Mouse (Mus musculus) yolk sac, embryonic 10.5 days (tissue): ENCODE measurements around the gene Crtc3.

Source experiments
- DNase-seq: peaks from one replicate; pipeline ENCODE4 v3.0.0-alpha.2; 2017; ENCODE audit warnings: low spot score

The Crtc3 gene

DNA sequence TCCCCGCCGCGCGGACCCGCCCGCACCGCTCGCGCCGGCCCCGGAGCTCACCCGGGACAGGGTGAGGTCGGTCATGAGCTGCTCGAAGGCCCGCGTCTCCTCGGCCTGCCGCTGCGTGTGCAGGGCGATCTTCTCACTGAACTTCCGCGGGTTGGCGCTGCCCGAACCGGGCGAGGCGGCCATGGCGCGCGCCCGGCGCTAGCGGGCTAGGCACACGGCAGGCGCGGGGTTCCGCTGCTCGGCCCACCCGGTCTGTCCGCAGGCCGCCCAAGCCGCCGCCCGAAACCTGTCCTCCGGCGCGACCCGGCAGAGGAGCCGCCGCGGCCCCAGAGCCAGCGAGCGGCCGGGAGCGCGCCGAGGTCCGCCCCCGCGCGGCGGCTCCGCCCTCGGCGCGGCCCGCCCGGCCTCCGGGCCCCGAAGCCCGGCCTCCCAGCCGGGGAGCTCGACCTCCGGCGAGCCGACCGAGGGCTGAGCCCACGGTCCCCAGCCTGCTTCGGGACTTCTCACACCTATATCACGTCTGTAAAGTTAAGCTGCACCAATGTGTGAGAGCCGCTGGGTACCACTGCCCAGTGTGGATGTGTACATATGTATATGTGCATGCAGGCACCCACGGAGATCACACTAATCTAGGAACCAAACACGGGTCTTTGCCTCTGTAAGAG is at the start of gene Crtc3:
TSS of gene Crtc3 (minus strand) at position 322 of the 665 bp plus-strand sequence.
- peak; percentile 81 for DNase-seq

DNA sequence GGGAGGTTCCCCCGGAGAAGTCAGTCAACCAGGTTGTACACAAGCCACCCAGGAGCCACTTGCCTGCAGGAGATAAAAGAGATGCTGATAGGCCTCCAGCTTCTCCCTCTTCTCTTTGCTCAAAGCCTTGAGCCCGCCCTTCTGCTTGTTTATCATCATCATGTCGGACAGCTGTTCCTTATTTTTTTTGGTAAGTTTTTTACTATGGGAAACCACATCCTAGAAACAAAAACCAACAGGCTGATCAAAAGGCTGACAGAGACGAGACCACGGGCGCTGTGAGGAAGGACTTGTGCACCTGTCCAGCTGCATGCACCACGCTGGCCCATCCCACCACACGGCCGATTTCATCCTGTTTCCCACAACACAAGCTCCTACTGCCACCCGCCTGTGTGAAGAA is 47.5 kb upstream of the Crtc3 start:
- DNase-seq = no peak

DNA sequence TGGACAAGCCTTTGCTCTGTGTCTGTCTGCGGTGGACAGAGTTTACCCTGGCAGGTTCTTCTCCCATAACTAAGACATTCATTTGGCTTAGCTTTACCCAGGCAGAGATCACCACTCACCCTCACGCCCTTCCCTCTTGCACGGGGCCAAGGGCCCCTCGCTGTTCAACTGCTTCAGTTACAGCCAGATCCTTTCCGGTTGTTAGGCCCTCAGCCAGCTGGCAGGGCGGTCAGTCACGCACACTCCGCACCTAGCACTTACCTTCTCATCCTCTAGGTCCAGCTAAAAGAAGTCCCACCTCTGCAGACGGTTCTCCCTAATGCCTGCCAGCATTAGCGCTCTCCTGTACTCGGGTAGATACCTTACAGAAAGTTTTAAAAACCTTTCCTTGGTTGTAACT is 44.3 kb upstream of the Crtc3 start:
- no peak for DNase-seq

DNA sequence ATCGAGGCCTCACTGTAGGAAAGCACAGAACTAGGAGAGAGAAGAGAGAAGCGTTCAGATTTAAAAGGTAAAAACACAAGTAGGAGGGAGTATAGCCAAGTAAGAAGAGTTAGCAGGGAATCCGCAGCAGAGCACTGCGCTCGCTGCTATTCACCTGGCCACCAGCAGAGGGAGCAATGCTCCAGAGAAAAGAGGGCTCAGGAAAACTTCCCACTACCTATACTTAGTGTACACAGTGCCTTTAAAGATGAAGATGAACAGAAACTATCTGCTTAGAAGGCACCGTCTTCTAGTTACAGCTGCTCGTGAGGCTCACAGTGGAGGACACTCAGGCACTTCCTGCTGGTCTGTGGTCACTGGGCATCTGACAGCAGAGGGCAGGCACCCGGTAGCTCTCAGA is 41.0 kb upstream of the Crtc3 start:
- peak; percentile 61 for DNase-seq

DNA sequence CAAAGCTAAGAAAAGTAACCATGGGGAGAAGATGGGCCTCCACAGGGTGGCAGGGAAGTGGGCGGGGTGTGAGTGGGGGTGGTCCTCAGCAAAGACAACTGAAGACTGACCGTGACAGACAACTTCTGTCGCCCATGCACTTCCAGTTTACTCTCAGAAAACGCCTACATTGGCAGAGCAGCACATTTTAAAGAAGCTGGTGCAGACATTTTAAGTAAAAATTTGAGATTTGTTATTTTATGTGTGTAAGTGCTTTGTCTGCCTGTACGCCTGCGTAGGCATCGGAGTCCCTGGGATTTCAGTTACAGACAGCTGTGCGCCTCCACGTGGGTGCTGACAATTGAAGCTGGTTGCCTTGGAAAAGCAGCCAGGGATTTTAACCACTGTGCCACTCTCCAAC is 32.4 kb upstream of the Crtc3 start:
- DNase-seq = no peak

DNA sequence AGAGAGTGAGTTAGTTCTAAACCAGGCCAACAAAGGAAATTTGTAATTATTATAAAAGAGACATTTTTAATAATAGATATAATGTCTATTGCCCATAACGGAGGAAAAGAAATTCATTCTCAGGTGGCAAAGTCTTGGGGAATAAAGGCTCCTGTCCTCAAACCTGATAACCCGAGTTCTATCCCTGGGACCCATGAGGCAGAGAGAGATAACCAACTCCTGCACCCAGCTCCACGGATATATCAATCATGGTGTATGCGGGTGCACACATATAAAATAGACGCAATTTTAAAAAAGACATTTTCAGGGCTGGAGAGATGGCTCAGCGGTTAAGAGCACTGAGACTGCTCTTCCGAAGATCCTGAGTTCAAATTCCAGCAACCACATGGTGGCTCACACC is 30.9 kb upstream of the Crtc3 start:
- DNase-seq = no peak

DNA sequence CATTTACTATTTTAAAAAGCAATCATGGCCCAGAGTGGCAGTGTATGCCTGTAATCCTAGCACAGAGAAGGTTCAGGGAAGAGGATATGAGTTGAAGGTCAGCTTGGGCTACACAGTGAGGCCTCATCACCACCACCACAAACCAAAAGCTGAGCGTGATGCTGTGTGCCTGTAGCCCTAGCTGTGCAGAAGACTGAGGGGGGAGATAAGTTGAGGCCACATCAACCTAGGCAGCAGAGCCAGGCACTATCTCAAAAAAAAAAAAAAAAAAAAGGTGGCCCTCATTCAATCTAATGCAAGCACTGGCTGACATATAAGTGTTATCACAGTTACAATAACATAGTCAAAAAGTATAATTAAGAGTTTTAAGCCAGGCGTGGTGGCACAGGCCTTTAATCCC is 30.4 kb upstream of the Crtc3 start:
- no peak for DNase-seq

DNA sequence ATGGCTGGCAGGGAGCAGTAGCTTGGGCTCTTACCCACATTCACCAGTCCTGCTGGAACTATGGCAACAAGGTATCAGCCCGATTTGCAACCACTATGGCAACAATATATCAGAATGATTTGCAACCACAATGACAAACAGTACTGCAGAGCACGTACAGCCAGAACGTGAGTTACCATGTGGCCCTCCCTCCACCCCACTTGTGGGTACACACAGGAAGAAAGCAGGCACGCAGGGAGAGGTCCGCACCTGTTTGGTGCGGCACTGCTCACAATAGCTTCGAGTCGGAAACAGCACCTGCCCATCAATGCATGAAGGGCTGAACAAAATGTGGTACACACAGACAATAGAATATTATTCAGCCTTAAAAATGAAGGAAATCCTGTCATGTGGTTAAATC is 29.8 kb upstream of the Crtc3 start:
- no peak for DNase-seq

DNA sequence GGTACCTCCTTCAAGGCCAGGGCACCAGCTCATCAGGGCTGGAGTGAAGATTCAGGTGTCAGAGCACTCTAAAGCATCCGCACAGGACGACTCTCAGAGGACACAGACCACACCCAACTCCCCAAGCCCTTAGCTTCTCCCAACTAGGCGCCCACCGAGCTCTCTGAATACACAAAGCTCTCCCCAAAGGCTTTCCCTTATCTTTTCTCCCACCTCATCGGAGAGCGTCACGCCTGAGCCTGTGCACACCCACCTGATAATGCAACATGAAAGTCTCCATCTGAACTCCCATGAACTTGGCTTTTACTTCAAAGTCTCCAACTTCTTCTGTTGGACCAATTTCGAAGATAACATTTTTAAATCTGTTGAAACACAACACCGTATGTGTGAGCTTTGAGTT is 28.1 kb upstream of the Crtc3 start:
- DNase-seq = no peak

DNA sequence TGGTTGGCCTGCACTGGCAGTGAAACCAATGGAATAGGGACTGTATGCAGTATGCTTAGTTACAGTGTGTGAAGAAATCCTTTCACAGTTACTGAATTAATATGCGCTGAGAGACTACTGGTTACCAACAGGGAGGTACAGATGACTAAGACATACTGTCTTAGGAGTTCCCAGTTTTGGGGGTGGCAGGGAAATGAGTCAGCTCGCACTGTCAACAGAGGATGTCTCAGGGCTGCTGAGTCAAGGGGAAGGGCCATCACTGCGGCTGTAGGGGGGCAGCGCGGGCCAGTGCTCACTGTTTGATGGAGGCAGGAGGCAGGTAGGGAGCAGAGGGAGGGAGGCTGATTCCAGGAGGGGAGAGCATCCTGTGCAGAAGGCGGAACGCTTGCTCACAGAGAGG is 26.6 kb upstream of the Crtc3 start:
- DNase-seq = no peak

DNA sequence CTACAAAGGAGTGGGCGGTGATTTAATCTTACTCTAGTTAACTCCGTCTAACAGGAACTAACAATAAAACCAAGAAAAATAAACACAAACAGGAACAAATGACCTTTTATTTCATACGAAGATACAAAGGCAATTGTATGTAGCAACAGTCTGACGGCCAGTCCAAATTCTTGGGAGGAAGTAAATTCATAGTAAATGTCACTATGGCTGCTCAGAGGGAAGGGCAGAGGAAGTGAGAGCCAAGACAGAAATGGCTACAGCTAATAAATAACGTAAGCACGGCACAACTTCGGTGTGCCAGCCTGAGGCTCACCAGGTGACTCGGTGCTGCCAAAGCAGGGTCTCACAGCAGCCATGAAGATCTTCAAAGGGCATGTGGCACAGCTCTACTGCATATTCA is 22.8 kb upstream of the Crtc3 start:
- DNase-seq = no peak

DNA sequence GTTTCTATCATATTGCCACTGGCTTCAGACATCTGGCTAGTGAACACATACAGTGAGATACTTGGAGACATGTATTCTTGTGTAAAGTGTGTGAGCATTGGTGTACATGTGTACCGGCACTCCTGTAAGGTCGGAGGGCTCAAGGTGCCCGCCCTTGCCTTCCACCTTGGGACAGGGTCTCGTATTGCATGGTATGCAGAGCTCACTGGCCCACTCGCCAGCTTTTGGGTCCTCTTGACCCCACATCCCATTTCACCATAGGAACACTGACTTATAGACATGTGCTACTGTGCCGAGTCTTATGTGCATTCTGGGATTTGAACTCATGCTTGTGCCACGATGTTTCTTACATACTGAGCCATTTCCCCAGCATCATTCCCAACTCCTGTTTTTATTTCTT is 21.7 kb upstream of the Crtc3 start:
- no peak for DNase-seq

DNA sequence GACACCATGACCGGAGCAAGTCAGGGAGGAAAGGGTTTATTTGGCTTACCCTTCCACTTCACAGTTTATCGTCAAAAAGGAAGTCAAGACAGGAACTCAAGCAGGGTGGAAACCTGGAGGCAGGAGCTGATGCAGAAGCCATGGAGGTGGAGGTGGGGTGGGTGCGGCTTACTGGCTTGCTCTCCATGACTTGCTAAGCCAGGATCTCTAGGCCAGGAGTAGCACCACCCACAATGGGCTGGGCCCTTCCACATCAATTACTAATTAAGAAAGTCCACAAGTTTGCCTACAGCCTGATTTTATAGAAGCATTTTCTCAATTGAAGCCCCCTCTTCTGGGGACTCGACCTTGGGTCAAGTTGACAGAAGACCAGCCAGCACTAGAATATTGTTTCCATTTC is 15.4 kb upstream of the Crtc3 start:
- DNase-seq = no peak

DNA sequence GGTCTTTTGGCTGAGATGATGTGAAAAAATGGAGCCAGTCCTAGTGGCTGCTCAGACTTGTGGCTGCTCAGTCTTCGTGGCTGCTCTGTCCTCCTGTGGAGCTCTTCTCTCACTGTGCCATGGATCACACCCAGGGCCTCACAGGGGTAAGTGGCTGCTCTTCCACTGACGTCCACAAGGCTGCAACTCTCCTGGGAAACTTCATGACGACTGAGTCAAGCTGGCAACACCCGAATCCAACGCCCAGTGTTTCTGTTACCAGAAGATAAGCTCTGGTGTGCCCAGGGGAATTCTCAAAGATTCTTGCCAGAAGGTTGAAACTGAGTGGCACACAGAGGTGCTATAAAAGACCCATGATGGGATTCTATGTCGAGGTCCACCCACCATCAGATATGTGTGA is 13.8 kb upstream of the Crtc3 start:
- DNase-seq = no peak

DNA sequence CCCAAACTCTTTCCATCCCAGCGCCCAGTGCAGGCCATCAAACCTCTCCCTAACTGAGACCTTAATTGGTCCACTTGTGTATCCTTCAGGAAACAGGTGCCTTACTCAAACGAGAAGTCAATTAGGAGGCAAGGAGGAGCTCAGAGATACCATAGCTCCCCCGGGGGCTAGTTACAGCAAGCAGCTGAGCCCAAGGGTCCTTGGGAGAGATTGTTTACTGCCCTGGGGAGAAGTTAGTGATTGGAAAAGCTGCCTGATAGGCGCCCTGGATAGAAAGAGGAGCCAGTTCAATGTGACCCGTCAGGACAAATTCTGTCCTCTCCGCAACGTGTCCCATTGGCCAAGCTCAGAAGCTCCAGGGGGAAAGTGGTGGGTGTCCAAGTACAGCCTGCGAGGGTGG is 11.0 kb upstream of the Crtc3 start:
- no peak for DNase-seq

DNA sequence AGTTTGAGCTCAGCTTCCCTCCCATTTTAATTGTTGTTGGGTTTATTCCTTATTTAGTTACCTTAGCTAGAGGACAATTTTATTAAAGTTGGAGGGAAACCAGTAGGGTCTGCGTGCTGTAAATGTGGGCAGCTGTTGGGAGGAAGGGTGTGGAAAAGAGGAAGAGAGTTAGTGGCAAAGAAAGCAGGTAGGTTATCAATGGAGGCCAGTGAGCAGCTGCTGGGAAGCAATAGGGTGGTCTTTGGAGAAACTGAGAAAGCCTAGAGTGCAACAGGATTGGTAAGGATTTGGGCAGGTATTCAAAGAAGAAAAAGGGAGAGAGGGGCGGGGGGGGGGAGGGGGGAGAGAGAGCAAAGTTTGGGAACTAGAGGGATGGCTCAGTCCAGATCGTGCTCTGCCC is 10.3 kb upstream of the Crtc3 start:
- DNase-seq = no peak

DNA sequence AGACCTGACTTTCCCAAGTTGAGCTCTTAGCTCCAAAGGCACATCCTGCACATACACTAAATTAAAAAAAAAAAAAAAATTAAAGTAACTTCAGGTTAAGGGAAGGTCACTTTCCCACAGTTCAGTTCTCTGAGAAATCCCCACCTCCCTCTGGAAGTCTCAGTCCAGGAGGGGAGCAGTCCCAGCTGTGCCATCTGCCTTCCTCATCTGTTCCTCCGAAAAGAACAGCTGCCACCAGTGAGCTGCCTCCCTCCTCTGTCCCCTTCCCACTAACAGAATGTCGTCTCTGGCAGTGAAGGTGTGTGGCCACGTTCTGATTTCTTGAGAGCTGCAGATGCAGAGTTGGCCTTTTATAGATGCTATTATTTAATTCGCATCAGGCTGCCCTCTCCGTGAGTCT is 9.2 kb upstream of the Crtc3 start:
- DNase-seq = no peak

DNA sequence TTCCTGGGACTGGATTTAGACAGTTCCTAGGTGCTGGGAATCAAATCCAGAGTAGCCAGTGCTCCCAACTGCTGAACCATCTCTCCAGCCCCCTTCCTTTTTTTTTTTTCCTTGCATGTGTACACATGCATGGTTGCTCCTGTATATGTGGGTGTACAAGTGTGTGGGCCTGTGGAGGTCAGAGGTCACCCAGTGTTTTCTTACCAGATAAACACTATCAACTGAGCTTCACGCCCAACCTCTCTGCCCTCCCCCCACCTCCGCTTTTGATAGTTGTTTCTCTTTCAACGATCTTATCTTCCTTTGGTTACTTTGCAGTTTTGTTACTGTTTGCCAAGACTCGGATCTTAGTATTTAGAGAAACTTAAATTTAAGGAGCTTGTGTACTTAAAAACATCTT is 8.2 kb upstream of the Crtc3 start:
- peak; percentile 61 for DNase-seq

DNA sequence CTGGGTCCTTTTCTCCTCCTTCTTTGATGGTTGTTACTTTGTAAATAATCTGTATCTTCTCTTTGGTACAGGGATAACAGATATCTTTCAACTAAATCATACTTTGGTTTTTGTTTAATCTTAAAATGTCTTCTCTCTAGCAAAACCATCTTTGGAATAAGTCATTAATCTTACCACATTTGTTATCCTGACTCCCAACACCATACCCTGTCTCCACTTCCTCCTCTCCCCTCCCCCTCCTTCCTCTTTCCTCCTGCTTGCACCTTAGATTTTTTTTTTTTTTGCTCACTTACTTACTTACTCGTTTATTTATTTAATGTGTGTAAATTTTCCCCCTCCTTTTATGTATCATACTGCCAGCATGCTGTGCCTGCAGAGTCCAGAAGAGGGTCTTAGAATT is 7.7 kb upstream of the Crtc3 start:
- no peak for DNase-seq

DNA sequence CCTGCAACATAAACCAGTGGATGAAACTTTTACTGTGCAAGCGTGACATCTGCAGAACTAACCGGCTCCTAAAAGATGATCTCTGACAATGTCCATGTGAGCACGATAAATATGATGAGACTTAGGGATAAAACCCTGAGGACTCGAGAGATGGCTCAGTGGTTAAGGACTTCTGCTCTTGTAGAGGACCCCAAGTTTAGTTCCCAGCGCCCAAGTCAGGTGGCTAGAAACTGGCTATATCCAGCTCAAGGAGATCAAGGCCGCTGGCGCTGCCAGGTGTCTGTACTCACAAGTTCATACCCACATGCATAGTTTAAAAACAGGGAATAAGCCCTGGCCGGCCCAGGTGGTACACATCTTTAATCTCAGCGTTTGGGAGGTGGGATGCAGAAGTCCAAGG is 3.8 kb upstream of the Crtc3 start:
- no peak for DNase-seq

DNA sequence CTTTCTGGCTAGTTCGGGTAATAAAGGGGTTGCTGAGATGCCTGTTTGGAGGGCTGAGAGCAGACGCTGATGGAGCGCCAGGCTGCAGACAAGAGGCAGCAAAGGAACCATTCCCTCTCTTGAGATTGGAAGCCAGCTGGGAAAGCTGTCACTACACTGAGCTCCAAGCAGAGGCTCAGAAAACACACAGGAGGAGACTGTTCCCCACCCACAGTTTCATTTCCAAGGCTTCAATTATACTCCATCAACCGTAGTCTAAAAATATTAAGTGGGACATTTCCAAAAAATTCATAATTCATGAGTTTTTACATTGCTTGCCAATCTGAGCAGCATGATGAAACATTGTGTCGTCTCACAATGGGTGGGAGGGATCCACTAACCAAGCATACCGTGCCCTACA is 2.5 kb upstream of the Crtc3 start:
- DNase-seq = no peak

DNA sequence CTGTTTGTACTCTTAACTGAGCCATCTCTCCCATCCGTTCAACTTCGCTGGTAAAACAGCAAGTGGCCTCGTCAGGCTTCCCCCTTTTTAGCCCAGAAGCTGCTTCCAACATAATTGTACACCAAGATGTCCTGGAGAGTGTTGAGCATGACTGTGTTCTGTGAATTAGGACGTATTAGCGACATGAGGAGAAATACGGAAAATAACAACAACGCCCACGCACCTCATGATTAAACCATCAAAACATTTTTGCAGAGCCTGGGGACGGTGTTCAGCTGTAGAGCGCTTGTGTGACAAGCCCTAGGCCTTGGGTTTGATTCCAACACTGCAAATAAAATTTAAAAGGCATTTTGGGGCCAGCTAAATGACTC is 529 bp upstream of the Crtc3 start:
- DNase-seq = no peak

DNA sequence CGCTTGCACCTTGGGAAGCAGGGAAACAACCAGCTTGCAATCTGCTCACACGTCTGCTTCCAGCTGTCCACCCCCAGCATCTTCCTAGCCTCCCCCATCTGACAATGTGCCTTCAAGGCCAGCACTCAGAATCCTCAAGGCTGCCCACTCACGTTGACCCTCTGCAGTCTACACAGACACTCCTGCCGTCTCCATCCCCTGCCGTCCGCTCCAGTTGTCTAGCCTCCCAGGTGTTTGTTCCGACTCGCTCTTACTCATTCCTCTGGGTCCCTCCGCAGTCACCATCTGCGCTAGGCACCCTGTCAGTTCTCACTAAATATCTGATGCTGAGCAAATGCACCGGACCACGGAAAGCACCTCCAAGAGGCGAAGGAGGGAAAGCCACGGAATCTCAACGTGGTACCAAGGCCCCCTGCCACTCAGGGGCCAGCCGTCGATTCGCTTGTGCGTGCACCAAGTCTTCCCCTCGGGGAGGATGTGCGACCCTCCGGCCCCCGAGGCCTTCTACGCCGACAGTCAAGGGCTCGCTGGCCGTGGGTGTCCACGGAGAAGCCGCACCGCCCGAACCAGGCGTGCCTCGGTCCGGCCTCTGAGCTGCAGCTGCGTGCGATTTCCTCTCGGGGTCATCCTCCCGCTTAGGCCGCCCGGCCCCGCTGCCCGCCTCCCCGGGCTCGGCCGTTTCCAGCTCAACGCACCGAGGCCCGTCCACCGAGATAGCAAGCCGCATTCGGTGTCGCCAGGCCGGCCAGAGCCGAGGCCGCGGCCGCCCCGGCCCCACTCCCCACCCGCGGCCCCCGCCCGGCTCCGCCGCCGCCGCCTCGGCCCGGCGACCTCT is 739 bp downstream of the Crtc3 start:
- peak; percentile 66 for DNase-seq

DNA sequence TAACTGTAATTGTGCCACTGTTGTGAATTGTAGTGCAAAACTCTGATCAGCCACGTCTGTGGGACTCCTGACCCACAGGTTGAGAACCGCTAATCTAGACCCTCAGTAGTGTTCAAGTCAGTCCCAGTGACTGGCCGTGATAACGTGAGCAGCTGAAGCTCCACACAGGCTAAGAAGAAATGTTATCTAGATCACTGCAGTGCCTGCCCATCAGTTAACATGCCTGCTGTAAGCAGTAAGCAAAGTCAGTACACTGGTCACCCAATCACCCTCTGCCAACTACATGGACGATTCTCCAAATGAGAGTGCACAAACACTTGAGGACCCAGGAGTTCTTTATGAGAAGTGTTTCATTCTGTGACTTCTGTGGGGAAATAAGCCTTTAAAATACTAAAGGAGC is 3.0 kb downstream of the Crtc3 start:
- no peak for DNase-seq
